Mouse (Mus musculus) neural tube, embryonic 13.5 days (tissue): Measurements from ENCODE around the gene Rhbdf2. TPM values are rescaled to one million over a fixed set of nuclear protein-coding genes. Genes with fewer than 3 reads are reported as not detected.
"Not testable (repeated sequence)": the region's sequence is repeated elsewhere in the genome, so short reads cannot be mapped to it uniquely, and the experiment has no call there.

Source experiments
- ATAC-seq: fragments of 200-750 bp; cut with Nextera tagmentation; 2 replicates; pipeline ENCODE4 v1.8.0; 2017; ENCODE audit warnings: low read depth, mild to moderate bottlenecking, moderate TSS enrichment, moderate library complexity
- H3K27ac ChIP-seq: fragments of 300-500 bp; sonication (generic); replicated peaks from 2 replicates; pipeline ENCODE4 v1.5.1; 2015; ENCODE audit warnings: moderate library complexity, mild to moderate bottlenecking, inconsistent platforms
- H3K27me3 ChIP-seq: fragments of 300-500 bp; sonication (generic); 2 replicates; pipeline ENCODE4 v1.6.1; 2015; ENCODE audit warnings: mild to moderate bottlenecking, inconsistent platforms
- H3K36me3 ChIP-seq: fragments of 300-500 bp; sonication (generic); 2 replicates; pipeline ENCODE4 v1.6.1; 2015; ENCODE audit warnings: mild to moderate bottlenecking, inconsistent platforms
- H3K4me1 ChIP-seq: fragments of 300-500 bp; sonication (generic); replicated peaks from 2 replicates; pipeline ENCODE4 v1.6.1; 2015; ENCODE audit warnings: inconsistent platforms
- H3K4me2 ChIP-seq: fragments of 300-500 bp; sonication (generic); 2 replicates; pipeline ENCODE4 v1.6.1; 2015; ENCODE audit warnings: inconsistent platforms, mild to moderate bottlenecking, moderate library complexity
- H3K4me3 ChIP-seq: fragments of 300-500 bp; sonication (generic); 2 replicates; pipeline ENCODE4 v1.5.1; 2015; ENCODE audit warnings: mild to moderate bottlenecking, inconsistent platforms
- H3K9ac ChIP-seq: fragments of 300-500 bp; sonication (generic); 2 replicates; pipeline ENCODE4 v1.6.1; 2015; ENCODE audit warnings: moderate library complexity, mild to moderate bottlenecking, inconsistent platforms
- H3K9me3 ChIP-seq: fragments of 300-500 bp; sonication (generic); 2 replicates; pipeline ENCODE4 v1.6.1; 2016; ENCODE audit warnings: inconsistent platforms
- WGBS: fragments of 180-500 bp; shearing (Covaris S2); methylation state at CpG from one replicate; pipeline ENCODE4 v1.1.7; 2015; 5-methylcytosine and 5-hydroxymethylcytosine counted together
- polyA plus RNA-seq: library from polyadenylated mRNA; unstranded; fragments of >200 nt; fragmentation: Nextera tagmentation; extraction: Ambion mirVana; gene quantifications from 2 replicates; pipeline ENCODE4 v1.2.1, GENCODE M21; 2015

Rhbdf2 gene
- polyA plus RNA-seq, 1 experiment from 2014 or later = 3.7 TPM

- Histone ChIP-seq H3K4me3 (no peak overlapping the region), H3K27me3 (no peaks in the 10 kb centered on the region), H3K27ac (no peak overlapping the region; the same call in 1 of the 2 replicates), H3K36me3 (peaks cover 9% of the 10 kb centered on the region), H3K4me1 (peaks cover 57% of the 10 kb centered on the region), H3K4me2 (no peak overlapping the region), H3K9ac (peak overlapping the region; percentile 41; the same call in 1 of the 2 replicates), H3K9me3 (no peaks in the 10 kb centered on the region)
- 37% methylated on average over 7 of the region's 7 CpGs for WGBS
- no peak for ATAC-seq
Measured at GRCm38 (mm10) chr11:116668839-116669238, 42.0 kb upstream of the Rhbdf2 start.

- WGBS = 85% methylated on average over 10 of the region's 10 CpGs
- ATAC-seq = no peak
- H3K9me3 ChIP-seq = no peaks in the 10 kb centered on the region
- H3K27ac ChIP-seq = no peak overlapping the region
- no peak overlapping the region for H3K4me2 ChIP-seq
- no peak overlapping the region for H3K4me3 ChIP-seq
- H3K4me1 ChIP-seq = peaks cover 57% of the 10 kb centered on the region
- H3K27me3 ChIP-seq = no peaks in the 10 kb centered on the region
- peak overlapping the region; percentile 41; the same call in 1 of the 2 replicates for H3K9ac ChIP-seq
- H3K36me3 ChIP-seq = peaks cover 5% of the 10 kb centered on the region; the same call in 1 of the 2 replicates
Measured at GRCm38 (mm10) chr11:116668381-116668825, 41.6 kb upstream of the Rhbdf2 start.

GRCm38 (mm10) chr11:116667930-116668329, 41.1 kb upstream of the Rhbdf2 start:
- H3K4me3 ChIP-seq = no peak overlapping the region
- no peaks in the 10 kb centered on the region for H3K27me3 ChIP-seq
- WGBS = 90% methylated on average over 8 of the region's 8 CpGs
- H3K9me3 ChIP-seq = no peaks in the 10 kb centered on the region
- no peak overlapping the region for H3K27ac ChIP-seq
- ATAC-seq = no peak
- 0 out of 2 replicates have a peak, but pooled peaks cover under 1% of the 10 kb centered on the region for H3K36me3 ChIP-seq
- no peak overlapping the region for H3K4me2 ChIP-seq
- H3K4me1 ChIP-seq = peaks cover 57% of the 10 kb centered on the region
- H3K9ac ChIP-seq = no peak overlapping the region

GRCm38 (mm10) chr11:116667012-116667411, 40.2 kb upstream of the Rhbdf2 start:
- ATAC-seq, H3K9ac ChIP-seq, H3K27ac ChIP-seq, H3K4me3 ChIP-seq, H3K4me2 ChIP-seq, H3K36me3 ChIP-seq, H3K27me3 ChIP-seq, H3K9me3 ChIP-seq: not testable (repeated sequence)
- 83% methylated on average over 3 of the region's 5 CpGs for WGBS
- peaks cover 58% of the 10 kb centered on the region for H3K4me1 ChIP-seq

- H3K4me1 ChIP-seq = peaks cover 63% of the 10 kb centered on the region
- ATAC-seq = no peak
- H3K4me2 ChIP-seq = no peak overlapping the region
- no peak overlapping the region for H3K27ac ChIP-seq
- no peaks in the 10 kb centered on the region for H3K27me3 ChIP-seq
- WGBS = 77% methylated on average over 9 of the region's 9 CpGs
- H3K9ac ChIP-seq = no peak overlapping the region
- H3K36me3 ChIP-seq = no peaks in the 10 kb centered on the region
- no peak overlapping the region for H3K4me3 ChIP-seq
- H3K9me3 ChIP-seq = no peaks in the 10 kb centered on the region
Measured at GRCm38 (mm10) chr11:116666566-116666965, 39.7 kb upstream of the Rhbdf2 start.

- peaks cover 65% of the 10 kb centered on the region for H3K4me1 ChIP-seq
Measured at GRCm38 (mm10) chr11:116665289-116665688, 38.5 kb upstream of the Rhbdf2 start.

GRCm38 (mm10) chr11:116661948-116662377, 35.1 kb upstream of the Rhbdf2 start:
- Histone ChIP-seq H3K4me2 (peak overlapping the region; percentile 27), H3K4me3 (no peak overlapping the region), H3K4me1 (peaks cover 75% of the 10 kb centered on the region), H3K36me3 (no peaks in the 10 kb centered on the region), H3K9me3 (no peaks in the 10 kb centered on the region), H3K9ac (peak overlapping the region; percentile 61), H3K27me3 (no peaks in the 10 kb centered on the region), H3K27ac (peak overlapping the region; percentile 96)
- ATAC-seq = peak; percentile 1; the same call in 1 of the 2 replicates
- 40% methylated on average over 5 of the region's 8 CpGs for WGBS

More at GRCm38 (mm10) chr11:116665289-116665688, 38.5 kb upstream of the Rhbdf2 start:
- H3K27me3 ChIP-seq = no peaks in the 10 kb centered on the region
- no peak for ATAC-seq
- no peak overlapping the region for H3K4me3 ChIP-seq
- no peak overlapping the region for H3K27ac ChIP-seq
- H3K9ac ChIP-seq = no peak overlapping the region
- 73% methylated on average over 10 of the region's 10 CpGs for WGBS
- H3K4me2 ChIP-seq = no peak overlapping the region
- H3K9me3 ChIP-seq = no peaks in the 10 kb centered on the region
- no peaks in the 10 kb centered on the region for H3K36me3 ChIP-seq

- H3K9me3 ChIP-seq = no peaks in the 10 kb centered on the region
- peaks cover 79% of the 10 kb centered on the region for H3K4me1 ChIP-seq
- H3K36me3 ChIP-seq = no peaks in the 10 kb centered on the region
- no peaks in the 10 kb centered on the region; the same call in 1 of the 2 replicates for H3K27me3 ChIP-seq
- H3K4me2 ChIP-seq = peak overlapping the region; percentile 27
- no peak overlapping the region for H3K4me3 ChIP-seq
- H3K27ac ChIP-seq = peak overlapping the region; percentile 96
- peak overlapping the region; percentile 61 for H3K9ac ChIP-seq
- 12% methylated on average over 13 of the region's 13 CpGs for WGBS
- ATAC-seq = peak; percentile 76
Measured at GRCm38 (mm10) chr11:116661291-116661947, 34.6 kb upstream of the Rhbdf2 start.

- no peaks in the 10 kb centered on the region for H3K9me3 ChIP-seq
- no peak overlapping the region; the same call in 1 of the 2 replicates for H3K4me2 ChIP-seq
- peak overlapping the region; percentile 61; the same call in 1 of the 2 replicates for H3K9ac ChIP-seq
- H3K27me3 ChIP-seq = peaks cover 3% of the 10 kb centered on the region
- H3K27ac ChIP-seq = peak overlapping the region; percentile 96
- H3K4me1 ChIP-seq = peaks cover 83% of the 10 kb centered on the region
- no peak for ATAC-seq
- no peak overlapping the region for H3K4me3 ChIP-seq
- WGBS = 47% methylated on average over 9 of the region's 9 CpGs
- H3K36me3 ChIP-seq = no peaks in the 10 kb centered on the region
Measured at GRCm38 (mm10) chr11:116660181-116660580, 33.4 kb upstream of the Rhbdf2 start.

- peaks cover 83% of the 10 kb centered on the region for H3K4me1 ChIP-seq
Measured at GRCm38 (mm10) chr11:116659027-116659621, 32.3 kb upstream of the Rhbdf2 start.

GRCm38 (mm10) chr11:116658238-116658637, 31.4 kb upstream of the Rhbdf2 start:
- peaks cover 15% of the 10 kb centered on the region for H3K27me3 ChIP-seq
- peak overlapping the region; percentile 93 for H3K27ac ChIP-seq
- H3K4me3 ChIP-seq = no peak overlapping the region
- no peak overlapping the region for H3K9ac ChIP-seq
- ATAC-seq = no peak
- peaks cover 82% of the 10 kb centered on the region for H3K4me1 ChIP-seq
- no peaks in the 10 kb centered on the region for H3K36me3 ChIP-seq
- 63% methylated on average over 10 of the region's 10 CpGs for WGBS
- no peaks in the 10 kb centered on the region for H3K9me3 ChIP-seq
- H3K4me2 ChIP-seq = peak overlapping the region; percentile 59; the same call in 1 of the 2 replicates

More at GRCm38 (mm10) chr11:116659027-116659621, 32.3 kb upstream of the Rhbdf2 start:
- H3K4me2 ChIP-seq = no peak overlapping the region
- no peaks in the 10 kb centered on the region for H3K36me3 ChIP-seq
- no peaks in the 10 kb centered on the region for H3K9me3 ChIP-seq
- 80% methylated on average over 15 of the region's 15 CpGs for WGBS
- H3K4me3 ChIP-seq = no peak overlapping the region
- ATAC-seq = no peak
- H3K27ac ChIP-seq = peak overlapping the region; percentile 96
- peaks cover 13% of the 10 kb centered on the region for H3K27me3 ChIP-seq
- no peak overlapping the region for H3K9ac ChIP-seq
